In genomic region chr13:24714360-24714885, GRCm38 (mm10) we compare ENCODE assay signal across 23 mouse cellular contexts. TPM values are rescaled to one million over a fixed set of nuclear protein-coding genes. Genes with fewer than 3 reads are reported as not detected.
DNase-seq lines count a peak whose midpoint lies in the region; ATAC-seq and TF ChIP-seq lines count a peak whose summit lies in the region.
"Had no signal": no experiment of that assay in that cellular context is flagged by ENCODE, and none has a peak within 500 bp of the region (broad histone marks: within the 10 kb centered on the region; RNA-seq: fewer than 3 reads in every experiment).

No protein-coding gene starts in this region.

- TF ChIP-seq CTCF in testis, adult 2 months (IDR thresholded peaks at IDR 0.05; ENCODE audit: control insufficient read depth, insufficient read depth, insufficient replicate concordance, low read depth, low read length): no peak

- H3K27ac ChIP-seq in kidney, embryonic 16.5 days (ENCODE audit: low read length): 0 out of 2 replicates have a peak overlapping the region, but pooled peaks have one; percentile 3
- H3K27ac ChIP-seq in midbrain, embryonic 10.5 days (replicated peaks): peak overlapping the region; percentile 38; the same call in 1 of the 2 replicates
- no peak overlapping the region for H3K27ac ChIP-seq in midbrain, embryonic 15.5 days
- peak overlapping the region; percentile 65 for H3K27ac ChIP-seq in testis, adult 2 months (ENCODE audit: control insufficient read depth, insufficient read depth, low read depth, low read length)
- H3K27ac ChIP-seq: forebrain, embryonic 15.5 days; heart, embryonic 10.5 days; hindbrain, embryonic 15.5 days; limb, embryonic 15.5 days; liver, embryonic 14.5 days had no signal

- peaks cover 32% of the 10 kb centered on the region for H3K4me1 ChIP-seq in kidney, embryonic 16.5 days (ENCODE audit: insufficient read depth, low read length)
- H3K4me1 ChIP-seq in midbrain, embryonic 10.5 days: peaks cover 31% of the 10 kb centered on the region
- H3K4me1 ChIP-seq in midbrain, embryonic 15.5 days: 0 out of 2 replicates have a peak, but pooled peaks cover 2% of the 10 kb centered on the region
- peaks cover 15% of the 10 kb centered on the region for H3K4me1 ChIP-seq in testis, adult 2 months (ENCODE audit: control insufficient read depth, insufficient read depth, low read length)
- H3K4me1 ChIP-seq: limb, embryonic 15.5 days had no signal

- no peak overlapping the region for H3K4me3 ChIP-seq in kidney, embryonic 16.5 days (ENCODE audit: low read length)
- H3K4me3 ChIP-seq in midbrain, embryonic 10.5 days: no peak overlapping the region
- no peak overlapping the region for H3K4me3 ChIP-seq in midbrain, embryonic 15.5 days
- no peak overlapping the region for H3K4me3 ChIP-seq in testis, adult 2 months (ENCODE audit: control insufficient read depth, low read depth, low read length)
- H3K4me3 ChIP-seq: hindbrain, embryonic 15.5 days had no signal

- H3K4me2 ChIP-seq in kidney, embryonic 16.5 days (replicated peaks; ENCODE audit: low read depth, low read length): no peak overlapping the region
- no peak overlapping the region for H3K4me2 ChIP-seq in midbrain, embryonic 15.5 days

- no peak overlapping the region for H3K9ac ChIP-seq in kidney, embryonic 16.5 days (replicated peaks; ENCODE audit: low read length)
- no peak overlapping the region for H3K9ac ChIP-seq in midbrain, embryonic 15.5 days
- H3K9ac ChIP-seq: hindbrain, embryonic 15.5 days; liver, embryonic 14.5 days had no signal

- peak; percentile 33; the same call in 1 of the 2 replicates for ATAC-seq in kidney, embryonic 16.5 days (ENCODE audit: low FRiP score, low TSS enrichment)
- no peak for ATAC-seq in midbrain, embryonic 15.5 days (replicated peaks)

- WGBS in kidney, embryonic 16.5 days: 74% methylated on average over 9 of the region's 9 CpGs
- WGBS in midbrain, embryonic 10.5 days: 82% methylated on average over 9 of the region's 9 CpGs
- WGBS in midbrain, embryonic 15.5 days: 73% methylated on average over 9 of the region's 9 CpGs

- DNase-seq in adrenal gland, adult (ENCODE audit: inconsistent age in 2 of 2, low spot score in 1 of 2): peak; percentile 62
- DNase-seq in adrenal gland, postnatal 14 days: no peak
- no peak for DNase-seq in kidney, adult 8-10 months
- DNase-seq in midbrain, embryonic 10.5 days (ENCODE audit: low spot score): no peak
- DNase-seq in testis, postnatal 14 days (ENCODE audit: low spot score): no peak

- no peak for TF ChIP-seq POLR2A in testis, adult 2 months (IDR thresholded peaks at IDR 0.05; ENCODE audit: control insufficient read depth, low read depth, low read length)

- no peaks in the 10 kb centered on the region for H3K36me3 ChIP-seq in kidney, embryonic 16.5 days (ENCODE audit: insufficient read depth, low read length)
- H3K36me3 ChIP-seq in midbrain, embryonic 10.5 days: no peaks in the 10 kb centered on the region
- H3K36me3 ChIP-seq in midbrain, embryonic 15.5 days (replicated peaks): peaks cover 38% of the 10 kb centered on the region
- H3K36me3 ChIP-seq in testis, adult 2 months (ENCODE audit: control insufficient read depth, insufficient read depth, low read length): no peaks in the 10 kb centered on the region
- H3K36me3 ChIP-seq: limb, embryonic 15.5 days had no signal

- no peaks in the 10 kb centered on the region for H3K27me3 ChIP-seq in kidney, embryonic 16.5 days (ENCODE audit: insufficient read depth, low read length)
- peaks cover 13% of the 10 kb centered on the region for H3K27me3 ChIP-seq in midbrain, embryonic 10.5 days (ENCODE audit: low read depth, poor library complexity, severe bottlenecking)
- H3K27me3 ChIP-seq in midbrain, embryonic 15.5 days (replicated peaks): no peaks in the 10 kb centered on the region
- no peaks in the 10 kb centered on the region for H3K27me3 ChIP-seq in testis, adult 2 months (ENCODE audit: control insufficient read depth, insufficient read depth, low read length)
- H3K27me3 ChIP-seq: forebrain, embryonic 15.5 days; hindbrain, embryonic 15.5 days; limb, embryonic 15.5 days had no signal

- no peaks in the 10 kb centered on the region for H3K9me3 ChIP-seq in kidney, embryonic 16.5 days (ENCODE audit: low read length)
- no peaks in the 10 kb centered on the region for H3K9me3 ChIP-seq in midbrain, embryonic 10.5 days (replicated peaks)
- no peaks in the 10 kb centered on the region for H3K9me3 ChIP-seq in midbrain, embryonic 15.5 days
- H3K9me3 ChIP-seq: forebrain, embryonic 15.5 days; heart, embryonic 10.5 days; hindbrain, embryonic 15.5 days; limb, embryonic 15.5 days had no signal

RNA-seq across cellular contexts. Expression of gene Armh2, which starts 26.6 kb away (rescaled TPM):
- total RNA-seq in adrenal gland, postnatal 14 days (2021): not detected in 2 replicates
- not detected in 2 replicates for polyA plus RNA-seq in kidney, embryonic 16.5 days (2015; fragmentation: Nextera tagmentation; extraction: Ambion mirVana)
- polyA plus RNA-seq in midbrain, embryonic 10.5 days (2016; fragmentation: Nextera tagmentation; extraction: Ambion mirVana): not detected in 2 replicates
- polyA plus RNA-seq in midbrain, embryonic 15.5 days (2015; fragmentation: Nextera tagmentation; extraction: Ambion mirVana): 0.19 TPM in 1 of 2 replicates, not detected in the other
- 71.8 and 82.7 TPM in 2 replicates for polyA plus RNA-seq in testis, adult 2 months (2012; rRNA removed)
- total RNA-seq: adrenal gland, postnatal 36 days; gastrocnemius, adult 8-10 months; hematopoietic stem cell, adult 5-6 weeks; left cerebral cortex, adult 18-20 months; left cerebral cortex, postnatal 25 days had no signal
- polyA plus RNA-seq: forebrain, embryonic 15.5 days; gonadal fat pad, adult 2 months; heart, embryonic 10.5 days; heart, embryonic 16.5 days; hindbrain, embryonic 15.5 days; large intestine, adult 2 months; limb, embryonic 15.5 days; liver, embryonic 14.5 days; lung, postnatal 0 days; small intestine, adult 2 months had no signal

RNA-seq across cellular contexts. Expression of gene Gmnn, which starts 47.3 kb away (rescaled TPM):
- total RNA-seq in adrenal gland, postnatal 14 days (2021): 19.3 and 21.8 TPM in 2 replicates
- polyA plus RNA-seq in kidney, embryonic 16.5 days (2015; fragmentation: Nextera tagmentation; extraction: Ambion mirVana): 103 and 104 TPM in 2 replicates
- 154 and 186 TPM in 2 replicates for polyA plus RNA-seq in midbrain, embryonic 10.5 days (2016; fragmentation: Nextera tagmentation; extraction: Ambion mirVana)
- polyA plus RNA-seq in midbrain, embryonic 15.5 days (2015; fragmentation: Nextera tagmentation; extraction: Ambion mirVana): 14.6 and 17.2 TPM in 2 replicates
- polyA plus RNA-seq in testis, adult 2 months (2012; rRNA removed): 10.0 and 11.0 TPM in 2 replicates

Comparison
In these comparisons a context has a peak if more than half of its experiments do, and no peak if none do; other contexts are left out.
1. DNase-seq: peak in adrenal gland, adult (2 of 2); none in adrenal gland, postnatal 14 days (single experiment), kidney, adult 8-10 months (0 of 2), midbrain, embryonic 10.5 days (single experiment) and testis, postnatal 14 days (single experiment).
2. RNA of gene Armh2, which starts 26.6 kb away (polyA plus RNA-seq): 71.8 to 82.7 TPM in testis, adult 2 months; 0.19 TPM in midbrain, embryonic 15.5 days, not detected in kidney, embryonic 16.5 days and not detected in midbrain, embryonic 10.5 days; every median in the first group is over 10 times any median in the second.